Mouse (Mus musculus) spleen, adult 18-20 months (tissue): ENCODE results near the gene Nob1.

Experiments used
- DNase-seq, 2 experiments: peaks; one replicate each; pipeline ENCODE4 v3.0.0; 2022; ENCODE audit warnings: mixed read lengths in 2 of 2

Gene Nob1

GRCm38 (mm10) chr8:107424597-107425229 is at the start of gene Nob1:
Nob1 (minus strand) TSS chr8:107425051.
- peak; percentile 92 to 97 for DNase-seq

GRCm38 (mm10) chr8:107473369-107473768 is 48.5 kb upstream of the Nob1 start:
- no peak for DNase-seq

GRCm38 (mm10) chr8:107472403-107473100 is 47.7 kb upstream of the Nob1 start:
- DNase-seq = no peak

- no peak for DNase-seq
Observed at GRCm38 (mm10) chr8:107470302-107470701, 45.5 kb upstream of the Nob1 start.

- DNase-seq = no peak
Observed at GRCm38 (mm10) chr8:107468811-107469302, 44.0 kb upstream of the Nob1 start.

GRCm38 (mm10) chr8:107466642-107467041 is 41.8 kb upstream of the Nob1 start:
- no peak for DNase-seq

GRCm38 (mm10) chr8:107465332-107465990 is 40.6 kb upstream of the Nob1 start:
- DNase-seq = no peak

GRCm38 (mm10) chr8:107462423-107462822 is 37.6 kb upstream of the Nob1 start:
- no peak for DNase-seq

GRCm38 (mm10) chr8:107458281-107458680 is 33.4 kb upstream of the Nob1 start:
- DNase-seq = no peak

GRCm38 (mm10) chr8:107457725-107458124 is 32.9 kb upstream of the Nob1 start:
- no peak for DNase-seq

GRCm38 (mm10) chr8:107455268-107455667 is 30.4 kb upstream of the Nob1 start:
- DNase-seq = peak in 1 of 2 experiments; percentile 30

- no peak for DNase-seq
Observed at GRCm38 (mm10) chr8:107453386-107453785, 28.5 kb upstream of the Nob1 start.

GRCm38 (mm10) chr8:107451414-107452066 is 26.7 kb upstream of the Nob1 start:
- no peak for DNase-seq

GRCm38 (mm10) chr8:107449655-107450054 is 24.8 kb upstream of the Nob1 start:
- DNase-seq = no peak

GRCm38 (mm10) chr8:107449130-107449529 is 24.3 kb upstream of the Nob1 start:
- DNase-seq = no peak

GRCm38 (mm10) chr8:107448382-107448889 is 23.6 kb upstream of the Nob1 start:
- DNase-seq = no peak

- no peak for DNase-seq
Observed at GRCm38 (mm10) chr8:107447713-107448112, 22.9 kb upstream of the Nob1 start.

- no peak for DNase-seq
Observed at GRCm38 (mm10) chr8:107444626-107445025, 19.8 kb upstream of the Nob1 start.

GRCm38 (mm10) chr8:107439880-107440625 is 15.2 kb upstream of the Nob1 start:
- no peak for DNase-seq

- no peak for DNase-seq
Observed at GRCm38 (mm10) chr8:107437711-107438110, 12.9 kb upstream of the Nob1 start.

- no peak for DNase-seq
Observed at GRCm38 (mm10) chr8:107436841-107437421, 12.1 kb upstream of the Nob1 start.
